Mouse (Mus musculus) colon, adult 2 months (tissue): ENCODE measurements around the gene Nat8f3. TPM values are rescaled to one million over a fixed set of nuclear protein-coding genes. Genes with fewer than 3 reads are reported as not detected.

Experiments used
- polyA plus RNA-seq: library from polyadenylated mRNA; depleted of rRNA; stranded (reverse); fragments of >200 nt; gene quantifications from 2 replicates; pipeline ENCODE4 v1.2.3, GENCODE M21; 2012; rRNA removed

The Nat8f3 gene
- polyA plus RNA-seq = 0.91 and 1.1 TPM in 2 replicates

GRCm38 (mm10) chr6:85765532-85765931, at the start of gene Nat8f3:
Gene Nat8f3, minus strand, starts transcription at chr6:85765754.

DNA sequence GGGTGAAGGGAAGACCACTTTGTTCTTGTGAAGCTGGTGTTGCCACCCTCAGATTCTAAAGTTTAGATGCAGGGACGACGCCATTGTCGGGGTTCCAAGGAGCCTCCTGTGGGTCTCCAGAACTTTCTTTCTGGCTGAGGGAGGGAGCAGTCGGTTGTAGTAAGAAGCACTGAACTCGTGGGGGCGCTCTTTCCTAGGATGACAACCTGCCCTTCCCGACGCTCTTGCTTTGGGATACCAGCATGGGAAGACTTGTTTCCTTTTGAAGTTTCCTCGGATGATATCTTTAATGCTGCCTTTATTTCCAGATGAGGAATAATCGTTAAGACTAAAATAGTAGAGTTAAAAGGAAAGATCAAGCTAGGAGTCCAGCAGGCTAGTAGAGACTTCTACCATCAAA, 52.4 kb downstream of the Nat8f3 start, which contains the start of gene Nat8f7:
Gene Nat8f7, minus strand, starts transcription at position 101 of the 400 bp plus-strand sequence.

Other genes with a start within 250 kb of the Nat8f3 start
- gene Alms1, start 178.2 kb downstream of the Nat8f3 start, polyA plus RNA-seq = 0.41 and 0.43 TPM in 2 replicates
- 0.66 and 1.1 TPM in 2 replicates for gene Nat8f7, start 52.5 kb downstream of the Nat8f3 start, polyA plus RNA-seq
- 0.29 and 0.39 TPM in 2 replicates for gene Nat8f6, start 55.2 kb upstream of the Nat8f3 start, polyA plus RNA-seq
- gene Nat8f5, start 55.2 kb upstream of the Nat8f3 start, polyA plus RNA-seq = 0.20 and 0.23 TPM in 2 replicates
- 0.27 and 0.46 TPM in 2 replicates for gene Nat8, start 66.3 kb upstream of the Nat8f3 start, polyA plus RNA-seq
- 0.06 and 0.13 TPM in 2 replicates for gene Nat8f2, start 103.4 kb upstream of the Nat8f3 start, polyA plus RNA-seq
- 3.9 and 5.7 TPM in 2 replicates for gene Nat8f4, start 139.1 kb upstream of the Nat8f3 start, polyA plus RNA-seq
- gene Tprkb, start 146.1 kb upstream of the Nat8f3 start, polyA plus RNA-seq = 6.7 and 6.9 TPM in 2 replicates
- 4.8 and 8.5 TPM in 2 replicates for gene Nat8f1, start 149.9 kb upstream of the Nat8f3 start, polyA plus RNA-seq
- 35.3 and 39.8 TPM in 2 replicates for gene Dusp11, start 195.9 kb upstream of the Nat8f3 start, polyA plus RNA-seq